Mouse (Mus musculus) CH12.LX (cell line): ENCODE data around the gene Trafd1. TPM values are rescaled to one million over a fixed set of nuclear protein-coding genes. Genes with fewer than 3 reads are reported as not detected.

Experiments used
- DNase-seq: peaks from one replicate; pipeline ENCODE4 v3.0.0-alpha.2; 2013; ENCODE audit errors: extremely low read depth
- H3K27ac ChIP-seq: 2 replicates; pipeline ENCODE4 v1.5.1; 2012; ENCODE audit warnings: low read depth, mild to moderate bottlenecking, control low read depth, moderate library complexity; ENCODE audit not compliant: insufficient read depth
- H3K27me3 ChIP-seq: replicated peaks from 2 replicates; pipeline ENCODE3; 2012; ENCODE audit warnings: inconsistent platforms
- H3K36me3 ChIP-seq, 2 experiments: replicated peaks in 1 of 2; 2 replicates each; pipeline versions ENCODE3 to v1.6.1; 2012; ENCODE audit warnings: inconsistent platforms in 1 of 2, low read length in 1 of 2, mild to moderate bottlenecking in 1 of 2, mixed read lengths in 1 of 2, moderate library complexity in 1 of 2; ENCODE audit not compliant: control insufficient read depth in 1 of 2, insufficient read depth in 1 of 2
- H3K4me1 ChIP-seq, 2 experiments: 2 replicates each; pipeline ENCODE4 v1.6.1; 2012; ENCODE audit warnings: inconsistent platforms in 1 of 2, moderate library complexity in 1 of 2; ENCODE audit not compliant: insufficient read depth in 2 of 2, control insufficient read depth in 1 of 2
- H3K4me2 ChIP-seq: 2 replicates; pipeline ENCODE4 v1.6.1; 2012; ENCODE audit warnings: low read depth, mild to moderate bottlenecking, control low read depth; ENCODE audit not compliant: poor library complexity, insufficient read depth, severe bottlenecking
- H3K4me3 ChIP-seq, 3 experiments: fragments of 150-350 bp in 1 of 3; sonication (generic) in 1 of 3; replicated peaks in 1 of 3; 2 replicates each; pipeline versions ENCODE3 to v1.5.1; 2011 to 2012; ENCODE audit warnings: low read depth in 2 of 3, low read length in 2 of 3, mild to moderate bottlenecking in 2 of 3, moderate library complexity in 2 of 3, control low read depth in 1 of 3, improper control_type of control experiment in 1 of 3, inconsistent platforms in 1 of 3, mixed read lengths in 1 of 3; ENCODE audit not compliant: poor library complexity in 1 of 3
- H3K79me2 ChIP-seq: replicated peaks from 2 replicates; pipeline ENCODE4 v1.6.1; 2012; ENCODE audit warnings: mild to moderate bottlenecking, moderate library complexity; ENCODE audit not compliant: control insufficient read depth, poor library complexity, insufficient read depth, severe bottlenecking; ENCODE audit errors: extremely low read depth
- H3K9ac ChIP-seq: 2 replicates; pipeline ENCODE4 v1.6.1; 2012; ENCODE audit warnings: low read depth, mild to moderate bottlenecking, control low read depth, moderate library complexity; ENCODE audit not compliant: insufficient read depth
- H3K9me3 ChIP-seq: replicated peaks from 2 replicates; pipeline ENCODE3; 2012; ENCODE audit warnings: low read length, inconsistent platforms, mixed read lengths
- BHLHE40 ChIP-seq: IDR thresholded peaks from 2 replicates; pipeline ENCODE4 v1.6.1; 2011; ENCODE audit warnings: mild to moderate bottlenecking, low read depth, low read length, improper control_type of control experiment
- E2F4 ChIP-seq: IDR thresholded peaks from 2 replicates; pipeline ENCODE4 v1.6.1; 2011; ENCODE audit warnings: low read depth, low read length, improper control_type of control experiment; ENCODE audit not compliant: insufficient replicate concordance
- GABPA ChIP-seq: IDR thresholded peaks from 2 replicates; pipeline ENCODE4 v1.6.1; 2012; ENCODE audit warnings: low read depth, low read length, improper control_type of control experiment, inconsistent platforms; ENCODE audit not compliant: insufficient replicate concordance
- KAT2A ChIP-seq: IDR thresholded peaks from 2 replicates; pipeline ENCODE4 v1.6.1; 2012; ENCODE audit warnings: low read length, improper control_type of control experiment, inconsistent platforms; ENCODE audit not compliant: insufficient replicate concordance
- MAFK ChIP-seq: IDR thresholded peaks from 2 replicates; pipeline ENCODE4 v1.6.1; 2011; ENCODE audit warnings: low read length, improper control_type of control experiment; ENCODE audit not compliant: insufficient replicate concordance
- MXI1 ChIP-seq: IDR thresholded peaks from 2 replicates; pipeline ENCODE4 v1.6.1; 2011; ENCODE audit warnings: mild to moderate bottlenecking, low read depth, low read length, improper control_type of control experiment
- NELFE ChIP-seq: IDR thresholded peaks from 2 replicates; pipeline ENCODE4 v1.6.1; 2011; ENCODE audit warnings: low read depth, low read length, improper control_type of control experiment
- NRF1 ChIP-seq: IDR thresholded peaks from 2 replicates; pipeline ENCODE4 v1.6.1; 2014; ENCODE audit warnings: low read depth, mild to moderate bottlenecking, inconsistent platforms, low read length, improper control_type of control experiment, moderate library complexity
- POLR2AphosphoS2 ChIP-seq: IDR thresholded peaks from 2 replicates; pipeline ENCODE4 v1.6.1; 2011; ENCODE audit warnings: low read depth, low read length, improper control_type of control experiment
- RAD21 ChIP-seq: IDR thresholded peaks from 2 replicates; pipeline ENCODE4 v1.6.1; 2011; ENCODE audit warnings: low read depth, mild to moderate bottlenecking, low read length, improper control_type of control experiment, moderate library complexity
- SIN3A ChIP-seq: IDR thresholded peaks from 2 replicates; pipeline ENCODE4 v1.6.1; 2012; ENCODE audit warnings: low read length, improper control_type of control experiment, inconsistent platforms
- TBP ChIP-seq: conservative IDR thresholded peaks from 2 replicates; pipeline ENCODE4 v1.6.1; 2011; ENCODE audit warnings: low read depth, low read length, improper control_type of control experiment
- TCF12 ChIP-seq: IDR thresholded peaks from 2 replicates; pipeline ENCODE4 v1.6.1; 2014; ENCODE audit warnings: low read depth, mild to moderate bottlenecking, inconsistent platforms, low read length, improper control_type of control experiment
- UBTF ChIP-seq: IDR thresholded peaks from 2 replicates; pipeline ENCODE4 v1.6.1; 2012; ENCODE audit warnings: low read depth, mild to moderate bottlenecking, inconsistent platforms, low read length, improper control_type of control experiment, moderate library complexity
- ZC3H11A ChIP-seq: IDR thresholded peaks from 2 replicates; pipeline ENCODE4 v1.6.1; 2012; ENCODE audit warnings: low read depth, mild to moderate bottlenecking, inconsistent platforms, low read length, improper control_type of control experiment
- ZKSCAN1 ChIP-seq: IDR thresholded peaks from 2 replicates; pipeline ENCODE4 v1.6.1; 2012; ENCODE audit warnings: low read depth, inconsistent platforms, low read length, improper control_type of control experiment, borderline replicate concordance
- ZMIZ1 ChIP-seq: IDR thresholded peaks from 2 replicates; pipeline ENCODE4 v1.6.1; 2012; ENCODE audit warnings: low read depth, mild to moderate bottlenecking, inconsistent platforms, low read length, improper control_type of control experiment
- dilution Hi-C: fragments of 300-500 bp; cut with MboI; formaldehyde crosslinking; loops from 2 replicates; pipeline ENCODE4 v1.14.3; 2020; ENCODE audit warnings: low sequenced_read_pairs; ENCODE audit not compliant: extremely low pct_unique_long_range_greater_than_20kb, extremely low pct_ligation_motif_present
- in situ Hi-C: fragments of 300-500 bp; cut with MboI; formaldehyde crosslinking; loops from 3 replicates; pipeline ENCODE4 v1.14.3; 2019; ENCODE audit warnings: low sequenced_read_pairs, low pct_ligation_motif_present, low pct_unique_long_range_greater_than_20kb, mixed read lengths
- polyA plus RNA-seq: library from polyadenylated mRNA; unstranded; fragments of >175 nt; gene quantifications from 2 replicates; pipeline ENCODE4 v1.2.1, GENCODE M21; 2012; ENCODE audit warnings: low read depth; ENCODE audit not compliant: insufficient read length
- total RNA-seq, 2 experiments: library from RNA; depleted of rRNA; stranded (reverse); fragments of 300-350 nt in 1 of 2; fragments of >200 nt in 1 of 2; gene quantifications; 2 replicates each; pipeline ENCODE4 v1.2.3; 2012 to 2014

Gene Trafd1
- total and polyA plus RNA-seq, 3 experiments, result 31.7 to 52.8 (median 42.3) TPM

- in situ Hi-C loops, result no loop called here
- Histone ChIP-seq H3K4me2 (no peak overlapping the region), H3K36me3 (peaks cover 83 to 97% of the 10 kb centered on the region in 2 experiments), H3K9me3 (no peaks in the 10 kb centered on the region), H3K27me3 (no peaks in the 10 kb centered on the region), H3K4me3 (no peak overlapping the region)
- DNase-seq, result no peak
- dilution Hi-C loops, result no loop called here
- TF ChIP-seq GABPA (no peak), ZKSCAN1 (no peak), NRF1 (no peak), MAFK (no peak)
- TF ChIP-seq, all 38 proteins: peak for 0
- 0 out of 2 replicates have a peak, but pooled peaks cover 5% of the 10 kb centered on the region for H3K79me2 ChIP-seq
- H3K9ac ChIP-seq, result no peak overlapping the region
- peaks cover 0 to 20% of the 10 kb centered on the region in 2 experiments; a peak in 2 of 4 replicates for H3K4me1 ChIP-seq
- H3K27ac ChIP-seq, result no peak overlapping the region
Measured at GRCm38 (mm10) chr5:121422787-121423186, 37.4 kb upstream of the Trafd1 start.

- no peak overlapping the region for H3K4me3 ChIP-seq
- H3K79me2 ChIP-seq, result peaks cover 9% of the 10 kb centered on the region
- H3K36me3 ChIP-seq, result peaks cover 83 to 97% of the 10 kb centered on the region in 2 experiments
- in situ Hi-C loops (no loop called here), dilution Hi-C loops (no loop called here)
- no peaks in the 10 kb centered on the region for H3K9me3 ChIP-seq
- no peaks in the 10 kb centered on the region for H3K27me3 ChIP-seq
- H3K4me1 ChIP-seq, result peaks cover 0 to 15% of the 10 kb centered on the region in 2 experiments; a peak in 2 of 4 replicates
- H3K9ac ChIP-seq, result no peak overlapping the region
- no peak overlapping the region for H3K27ac ChIP-seq
- TF ChIP-seq GABPA, result no peak
- TF ChIP-seq BHLHE40, result no peak
- TF ChIP-seq TCF12, result no peak
- DNase-seq, result no peak
- no peak overlapping the region for H3K4me2 ChIP-seq
Measured at GRCm38 (mm10) chr5:121420721-121421120, 35.3 kb upstream of the Trafd1 start.

GRCm38 (mm10) chr5:121410975-121411374 lies 25.5 kb upstream of the Trafd1 start:
- Histone ChIP-seq H3K4me3 (no peak overlapping the region), H3K9ac (no peak overlapping the region), H3K79me2 (peaks cover 75% of the 10 kb centered on the region), H3K27me3 (no peaks in the 10 kb centered on the region), H3K27ac (no peak overlapping the region), H3K36me3 (peaks cover 77 to 93% of the 10 kb centered on the region in 2 experiments), H3K9me3 (no peaks in the 10 kb centered on the region), H3K4me1 (no peaks in the 10 kb centered on the region; a peak in 1 of 4 replicates), H3K4me2 (no peak overlapping the region)
- in situ Hi-C loops, result no loop called here
- TF ChIP-seq KAT2A, result no peak
- TF ChIP-seq TBP, result no peak
- no peak for TF ChIP-seq RAD21
- no peak for TF ChIP-seq POLR2AphosphoS2
- no peak for TF ChIP-seq ZC3H11A
- TF ChIP-seq SIN3A, result no peak
- no peak for TF ChIP-seq ZMIZ1
- TF ChIP-seq NELFE, result no peak
- no peak for TF ChIP-seq E2F4
- no peak for TF ChIP-seq UBTF
- TF ChIP-seq MXI1, result no peak
- dilution Hi-C loops, result no loop called here
- DNase-seq, result no peak
